Mouse (Mus musculus): ENCODE measurements around the gene Mepce.

- TF ChIP-seq HCFC1 (IDR thresholded peaks at IDR 0.05; ENCODE audit: borderline replicate concordance, insufficient read depth, low read length) (no peak), MAFK (IDR thresholded peaks at IDR 0.05; ENCODE audit: insufficient read depth, low read depth, low read length) (no peak), CHD2 (IDR thresholded peaks at IDR 0.05; ENCODE audit: low read depth, low read length) (no peak), ZC3H11A (IDR thresholded peaks at IDR 0.05; ENCODE audit: borderline replicate concordance, low read depth, low read length) (no peak), ZNF384 (IDR thresholded peaks at IDR 0.05; ENCODE audit: low read depth, low read length) (no peak)
Observed at GRCm38 (mm10) chr5:137775587-137776290, 11.7 kb downstream of the Mepce start.

Data from ES-E14 (cell line).